Mouse (Mus musculus) liver, embryonic 13.5 days (tissue): ENCODE results near the gene Slc25a29. TPM values are rescaled to one million over a fixed set of nuclear protein-coding genes. Genes with fewer than 3 reads are reported as not detected.

Experiments
- ATAC-seq: fragments of 200-750 bp; cut with Nextera tagmentation; 2 replicates; pipeline ENCODE4 v1.8.0; 2017; ENCODE audit warnings: low read depth, mild to moderate bottlenecking, moderate number of reproducible peaks, moderate library complexity
- DNase-seq: peaks from one replicate; pipeline ENCODE4 v3.0.0; 2022
- H3K27ac ChIP-seq: fragments of 300-500 bp; sonication (generic); 2 replicates; pipeline ENCODE4 v1.5.1; 2015; ENCODE audit warnings: moderate library complexity, mild to moderate bottlenecking, inconsistent platforms
- H3K27me3 ChIP-seq: fragments of 300-500 bp; sonication (generic); 2 replicates; pipeline ENCODE4 v1.6.1; 2015; ENCODE audit warnings: mild to moderate bottlenecking, inconsistent platforms
- H3K36me3 ChIP-seq: fragments of 300-500 bp; sonication (generic); 2 replicates; pipeline ENCODE4 v1.6.1; 2015; ENCODE audit warnings: mild to moderate bottlenecking, inconsistent platforms
- H3K4me1 ChIP-seq: fragments of 300-500 bp; sonication (generic); replicated peaks from 2 replicates; pipeline ENCODE4 v1.6.1; 2015; ENCODE audit warnings: inconsistent platforms
- H3K4me2 ChIP-seq: fragments of 300-500 bp; sonication (generic); 2 replicates; pipeline ENCODE4 v1.6.1; 2015; ENCODE audit warnings: inconsistent platforms, mild to moderate bottlenecking, moderate library complexity
- H3K4me3 ChIP-seq: fragments of 300-500 bp; sonication (generic); replicated peaks from 2 replicates; pipeline ENCODE4 v1.5.1; 2015; ENCODE audit warnings: mild to moderate bottlenecking, inconsistent platforms
- H3K9ac ChIP-seq: fragments of 300-500 bp; sonication (generic); 2 replicates; pipeline ENCODE4 v1.6.1; 2015; ENCODE audit warnings: mild to moderate bottlenecking, inconsistent platforms
- H3K9me3 ChIP-seq: fragments of 300-500 bp; sonication (generic); replicated peaks from 2 replicates; pipeline ENCODE4 v1.6.1; 2016; ENCODE audit warnings: inconsistent platforms
- WGBS: fragments of 180-500 bp; shearing (Covaris S2); methylation state at CpG from one replicate; pipeline ENCODE4 v1.1.7; 2015; ENCODE audit not compliant: insufficient replicate concordance; 5-methylcytosine and 5-hydroxymethylcytosine counted together
- polyA plus RNA-seq: library from polyadenylated mRNA; unstranded; fragments of >200 nt; fragmentation: Nextera tagmentation; extraction: Ambion mirVana; gene quantifications from 2 replicates; pipeline ENCODE4 v1.2.1, GENCODE M21; 2015

Slc25a29 gene
- polyA plus RNA-seq = 0.98 and 1.0 TPM in 2 replicates

- Histone ChIP-seq H3K4me3 (peak within 1 kb of the TSS; percentile 68), H3K9ac (peak within 1 kb of the TSS; percentile 75), H3K27me3 (no peaks in the 10 kb centered on the region), H3K36me3 (peaks cover under 1% of the 10 kb centered on the region; the same call in 1 of the 2 replicates), H3K4me1 (peaks cover 39% of the 10 kb centered on the region), H3K9me3 (no peaks in the 10 kb centered on the region), H3K27ac (peak within 1 kb of the TSS; percentile 61; the same call in 1 of the 2 replicates), H3K4me2 (peak within 1 kb of the TSS; percentile 96)
- under 1% methylated on average over 44 of the region's 53 CpGs for WGBS
- ATAC-seq (peak; percentile 98), DNase-seq (peak; percentile 94)
These were observed at the start of gene Slc25a29, which contains the start of gene Slc25a47 for GRCm38 (mm10) chr12:108835840-108836409. Gene Slc25a29 (minus strand): TSS chr12:108835883. Gene Slc25a47 (plus strand): TSS chr12:108836046.

- H3K27me3 ChIP-seq = no peaks in the 10 kb centered on the region
- no peaks in the 10 kb centered on the region for H3K9me3 ChIP-seq
- WGBS = 78% methylated on average over 8 of the region's 8 CpGs
- no peak overlapping the region for H3K4me3 ChIP-seq
- 0 out of 2 replicates have a peak, but pooled peaks cover 3% of the 10 kb centered on the region for H3K4me1 ChIP-seq
- H3K4me2 ChIP-seq = no peak overlapping the region
- ATAC-seq (no peak), DNase-seq (no peak)
- peaks cover 92% of the 10 kb centered on the region for H3K36me3 ChIP-seq
- no peak overlapping the region for H3K27ac ChIP-seq
- H3K9ac ChIP-seq = no peak overlapping the region
These were observed 47.1 kb upstream of the Slc25a29 start for GRCm38 (mm10) chr12:108882776-108883175.

GRCm38 (mm10) chr12:108881192-108881591, 45.5 kb upstream of the Slc25a29 start:
- no peaks in the 10 kb centered on the region for H3K9me3 ChIP-seq
- no peaks in the 10 kb centered on the region for H3K27me3 ChIP-seq
- H3K9ac ChIP-seq = no peak overlapping the region
- H3K27ac ChIP-seq = no peak overlapping the region
- DNase-seq (no peak), ATAC-seq (no peak)
- H3K36me3 ChIP-seq = peaks cover 86% of the 10 kb centered on the region
- no peaks in the 10 kb centered on the region for H3K4me1 ChIP-seq
- H3K4me2 ChIP-seq = no peak overlapping the region
- H3K4me3 ChIP-seq = no peak overlapping the region
- 82% methylated on average over 3 of the region's 3 CpGs for WGBS

- no peak overlapping the region for H3K4me2 ChIP-seq
- no peaks in the 10 kb centered on the region for H3K9me3 ChIP-seq
- H3K36me3 ChIP-seq = peaks cover 82% of the 10 kb centered on the region
- H3K27me3 ChIP-seq = no peaks in the 10 kb centered on the region
- H3K27ac ChIP-seq = no peak overlapping the region
- ATAC-seq = no peak
- H3K4me1 ChIP-seq = no peaks in the 10 kb centered on the region
- no peak for DNase-seq
- WGBS = 74% methylated on average over 5 of the region's 5 CpGs
- H3K4me3 ChIP-seq = no peak overlapping the region
- no peak overlapping the region for H3K9ac ChIP-seq
These were observed 44.9 kb upstream of the Slc25a29 start for GRCm38 (mm10) chr12:108880606-108881005.

DNA sequence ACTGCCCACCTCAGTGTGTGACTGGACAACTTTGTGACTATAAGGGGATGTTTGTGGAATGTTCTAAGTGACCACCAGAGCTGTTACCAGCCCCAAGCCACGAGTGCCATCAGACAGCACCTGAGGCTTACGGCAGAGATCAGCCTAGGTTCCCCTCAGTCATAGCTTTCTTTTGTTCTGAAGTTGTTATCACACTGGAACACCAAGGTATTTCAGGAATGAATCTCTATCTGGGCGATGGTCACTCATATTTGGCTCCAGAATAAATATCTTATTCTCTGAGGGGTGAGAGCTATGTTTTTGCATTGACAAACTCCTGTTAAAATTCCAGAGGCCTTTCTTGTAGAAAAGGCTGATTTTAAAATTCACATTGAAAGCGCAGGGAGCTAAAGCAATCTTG, 43.5 kb upstream of the Slc25a29 start:
- Histone ChIP-seq H3K9ac (no peak overlapping the region), H3K9me3 (no peaks in the 10 kb centered on the region), H3K27me3 (no peaks in the 10 kb centered on the region), H3K4me3 (no peak overlapping the region), H3K27ac (no peak overlapping the region), H3K4me1 (no peaks in the 10 kb centered on the region), H3K4me2 (no peak overlapping the region), H3K36me3 (peaks cover 84% of the 10 kb centered on the region)
- WGBS = 77% methylated on average over 4 of the region's 4 CpGs
- no peak for DNase-seq
- no peak for ATAC-seq

GRCm38 (mm10) chr12:108873122-108873521, 37.4 kb upstream of the Slc25a29 start:
- H3K9ac ChIP-seq = no peak overlapping the region
- H3K4me2 ChIP-seq = no peak overlapping the region
- H3K27ac ChIP-seq = no peak overlapping the region
- no peak overlapping the region for H3K4me3 ChIP-seq
- H3K27me3 ChIP-seq = no peaks in the 10 kb centered on the region
- WGBS = 78% methylated on average over 5 of the region's 5 CpGs
- H3K9me3 ChIP-seq = no peaks in the 10 kb centered on the region
- ATAC-seq (no peak), DNase-seq (no peak)
- no peaks in the 10 kb centered on the region for H3K4me1 ChIP-seq
- peaks cover 81% of the 10 kb centered on the region for H3K36me3 ChIP-seq

- no peak for DNase-seq
- H3K4me1 ChIP-seq = no peaks in the 10 kb centered on the region
- peaks cover 91% of the 10 kb centered on the region for H3K36me3 ChIP-seq
- H3K4me2 ChIP-seq = no peak overlapping the region
- WGBS = 75% methylated on average over 2 of the region's 2 CpGs
- no peak for ATAC-seq
- H3K9ac ChIP-seq = no peak overlapping the region
- H3K27me3 ChIP-seq = no peaks in the 10 kb centered on the region
- no peak overlapping the region for H3K27ac ChIP-seq
- H3K9me3 ChIP-seq = no peaks in the 10 kb centered on the region
- H3K4me3 ChIP-seq = no peak overlapping the region
These were observed 33.9 kb upstream of the Slc25a29 start for GRCm38 (mm10) chr12:108869575-108869974.

GRCm38 (mm10) chr12:108865007-108865494, 29.4 kb upstream of the Slc25a29 start:
- H3K9me3 ChIP-seq = no peaks in the 10 kb centered on the region
- H3K4me3 ChIP-seq = no peak overlapping the region
- DNase-seq = no peak
- no peak overlapping the region for H3K4me2 ChIP-seq
- ATAC-seq = no peak
- no peaks in the 10 kb centered on the region for H3K27me3 ChIP-seq
- H3K9ac ChIP-seq = no peak overlapping the region
- H3K36me3 ChIP-seq = peaks cover 99% of the 10 kb centered on the region
- H3K4me1 ChIP-seq = no peaks in the 10 kb centered on the region
- WGBS = 74% methylated on average over 6 of the region's 6 CpGs
- H3K27ac ChIP-seq = no peak overlapping the region

DNA sequence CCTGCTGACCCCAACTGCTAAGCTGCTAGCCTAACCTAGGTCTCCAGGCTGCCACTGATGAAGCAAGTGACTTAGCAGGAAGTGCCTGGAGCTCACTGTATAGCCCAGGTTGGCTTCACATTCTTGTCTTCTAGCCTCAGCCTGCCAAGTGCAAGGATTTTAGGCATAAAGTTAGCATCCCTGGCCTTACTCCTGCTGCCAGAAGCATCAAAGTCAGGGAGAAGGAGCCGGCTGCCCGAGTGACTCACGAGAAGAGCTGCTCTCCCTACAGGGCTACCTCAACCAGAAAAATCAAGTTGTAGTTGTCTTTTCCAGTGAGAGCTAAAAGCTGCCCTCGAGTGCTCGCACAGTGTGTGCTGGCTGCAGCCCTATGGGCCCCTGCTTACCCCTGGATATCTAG, 22.8 kb upstream of the Slc25a29 start:
- Histone ChIP-seq H3K27me3 (no peaks in the 10 kb centered on the region), H3K27ac (no peak overlapping the region), H3K4me2 (no peak overlapping the region), H3K9me3 (no peaks in the 10 kb centered on the region), H3K4me3 (no peak overlapping the region), H3K9ac (no peak overlapping the region), H3K4me1 (peaks cover 13% of the 10 kb centered on the region), H3K36me3 (peaks cover 38% of the 10 kb centered on the region)
- WGBS = 50% methylated on average over 5 of the region's 5 CpGs
- ATAC-seq (0 out of 2 replicates have a peak, but pooled peaks have one; percentile 18), DNase-seq (no peak)

DNA sequence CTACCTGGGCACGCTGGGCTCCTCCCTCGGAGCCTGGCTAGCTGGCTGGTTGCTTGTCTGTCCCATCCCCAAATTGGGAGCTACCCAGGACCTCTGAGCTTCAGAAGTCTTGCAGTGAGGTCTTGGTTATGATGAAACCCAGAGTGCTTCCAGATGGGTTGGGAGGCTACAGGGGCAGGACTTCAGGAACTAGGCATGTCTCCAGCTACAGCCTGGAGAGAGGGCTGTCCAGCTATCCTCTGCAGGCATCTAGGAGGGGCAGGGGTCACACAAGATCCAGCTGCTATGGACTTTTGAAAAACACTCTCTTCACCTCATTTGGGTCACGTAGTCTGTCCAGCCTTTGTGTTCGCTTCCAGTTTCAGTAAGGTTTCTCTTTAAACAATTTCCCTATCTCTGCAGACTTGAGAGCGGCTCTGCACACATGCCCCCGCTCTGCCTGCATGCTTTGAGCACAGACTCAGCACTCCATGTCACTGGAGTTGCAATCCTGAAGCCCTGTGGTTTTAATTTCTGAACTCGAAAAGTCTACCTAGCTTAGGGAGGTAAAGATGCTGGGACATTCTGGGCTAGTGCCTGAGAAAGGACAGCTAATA, 22.0 kb upstream of the Slc25a29 start:
- no peaks in the 10 kb centered on the region for H3K9me3 ChIP-seq
- no peak for ATAC-seq
- 76% methylated on average over 7 of the region's 7 CpGs for WGBS

DNA sequence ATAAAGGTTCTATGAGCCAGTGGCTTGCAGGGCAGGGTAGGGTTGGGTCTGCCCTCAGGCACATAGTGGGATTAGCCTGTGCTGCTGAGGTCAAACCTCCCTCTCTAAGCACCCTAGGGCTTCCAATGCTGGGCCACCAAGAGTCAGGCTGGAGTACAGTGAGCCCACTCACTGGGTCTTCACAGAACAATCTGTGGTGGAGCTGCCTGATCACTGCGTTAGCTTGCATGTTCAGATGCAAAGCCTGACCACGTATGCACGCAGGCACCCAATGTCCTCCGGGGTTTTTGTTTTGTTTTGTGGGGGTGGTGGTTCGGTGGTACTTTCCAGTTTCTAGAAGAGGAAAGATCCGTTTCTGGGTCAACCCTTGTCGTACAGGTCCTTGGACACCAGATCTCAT, 21.4 kb upstream of the Slc25a29 start:
- H3K27ac ChIP-seq = no peak overlapping the region
- H3K4me2 ChIP-seq = no peak overlapping the region
- no peaks in the 10 kb centered on the region for H3K9me3 ChIP-seq
- DNase-seq (no peak), ATAC-seq (no peak)
- WGBS = 78% methylated on average over 7 of the region's 7 CpGs
- H3K4me1 ChIP-seq = peaks cover 13% of the 10 kb centered on the region
- no peaks in the 10 kb centered on the region for H3K27me3 ChIP-seq
- no peak overlapping the region for H3K9ac ChIP-seq
- H3K36me3 ChIP-seq = peaks cover 25% of the 10 kb centered on the region
- H3K4me3 ChIP-seq = no peak overlapping the region

More for the DNA sequence above, 22.0 kb upstream of the Slc25a29 start:
- H3K27ac ChIP-seq = no peak overlapping the region
- H3K4me2 ChIP-seq = no peak overlapping the region
- no peak for DNase-seq
- H3K9ac ChIP-seq = no peak overlapping the region
- H3K4me1 ChIP-seq = peaks cover 13% of the 10 kb centered on the region
- no peak overlapping the region for H3K4me3 ChIP-seq
- no peaks in the 10 kb centered on the region for H3K27me3 ChIP-seq
- peaks cover 30% of the 10 kb centered on the region for H3K36me3 ChIP-seq

GRCm38 (mm10) chr12:108856186-108856585, 20.5 kb upstream of the Slc25a29 start:
- no peaks in the 10 kb centered on the region for H3K27me3 ChIP-seq
- 74% methylated on average over 8 of the region's 8 CpGs for WGBS
- H3K27ac ChIP-seq = no peak overlapping the region
- no peak for ATAC-seq
- H3K4me1 ChIP-seq = peaks cover 21% of the 10 kb centered on the region
- no peak overlapping the region for H3K9ac ChIP-seq
- DNase-seq = no peak
- H3K36me3 ChIP-seq = peaks cover 15% of the 10 kb centered on the region
- H3K4me2 ChIP-seq = no peak overlapping the region
- H3K9me3 ChIP-seq = no peaks in the 10 kb centered on the region
- no peak overlapping the region for H3K4me3 ChIP-seq
